Mouse (Mus musculus): Measurements from ENCODE around the gene Serpina3n. TPM values are rescaled to one million over a fixed set of nuclear protein-coding genes. Genes with fewer than 3 reads are reported as not detected.
"Not testable (repeated sequence)": the region's sequence is repeated elsewhere in the genome, so short reads cannot be mapped to it uniquely, and the experiment has no call there.

Serpina3n gene
- not detected in 2 replicates for polyA plus RNA-seq (2012)

GRCm38 (mm10) chr12:104406454-104406885, at the start of gene Serpina3n:
Serpina3n (plus strand) TSS chr12:104406729.
- H3K9me3 ChIP-seq (ENCODE audit: control insufficient read depth, low read length) = no peaks in the 10 kb centered on the region
- H3K4me1 ChIP-seq (ENCODE audit: control insufficient read depth) = no peaks in the 10 kb centered on the region
- H3K36me3 ChIP-seq (ENCODE audit: control insufficient read depth) = no peaks in the 10 kb centered on the region
- TF ChIP-seq TAL1 (IDR thresholded peaks at IDR 0.05; ENCODE audit: low read length) (no peak), GATA1 (IDR thresholded peaks at IDR 0.05; ENCODE audit: low read length) (no peak)
- H3K27me3 ChIP-seq (ENCODE audit: control insufficient read depth) = no peaks in the 10 kb centered on the region
- H3K4me3 ChIP-seq (replicated peaks) = no peak within 1 kb of the TSS

- no peak for TF ChIP-seq TAL1 (IDR thresholded peaks at IDR 0.05; ENCODE audit: low read length)
- no peak for TF ChIP-seq GATA1 (IDR thresholded peaks at IDR 0.05; ENCODE audit: low read length)
- Histone ChIP-seq H3K36me3 (ENCODE audit: control insufficient read depth) (no peaks in the 10 kb centered on the region), H3K4me3 (replicated peaks) (no peak overlapping the region), H3K27me3 (ENCODE audit: control insufficient read depth) (no peaks in the 10 kb centered on the region), H3K4me1 (ENCODE audit: control insufficient read depth) (no peaks in the 10 kb centered on the region), H3K9me3 (ENCODE audit: control insufficient read depth, low read length) (peaks cover 8% of the 10 kb centered on the region)
Measured at GRCm38 (mm10) chr12:104369986-104370385, 36.5 kb upstream of the Serpina3n start.

GRCm38 (mm10) chr12:104377179-104377578, 29.4 kb upstream of the Serpina3n start:
- H3K4me1 ChIP-seq (ENCODE audit: control insufficient read depth); H3K27me3 ChIP-seq (ENCODE audit: control insufficient read depth); H3K36me3 ChIP-seq (ENCODE audit: control insufficient read depth); H3K4me3 ChIP-seq (replicated peaks); H3K9me3 ChIP-seq (ENCODE audit: control insufficient read depth, low read length): not testable (repeated sequence)

- not testable (repeated sequence) for H3K4me3 ChIP-seq (replicated peaks); H3K4me1 ChIP-seq (ENCODE audit: control insufficient read depth); H3K36me3 ChIP-seq (ENCODE audit: control insufficient read depth); H3K27me3 ChIP-seq (ENCODE audit: control insufficient read depth); H3K9me3 ChIP-seq (ENCODE audit: control insufficient read depth, low read length)
Measured at GRCm38 (mm10) chr12:104378351-104378750, 28.2 kb upstream of the Serpina3n start.

- H3K9me3 ChIP-seq (ENCODE audit: control insufficient read depth, low read length); H3K27me3 ChIP-seq (ENCODE audit: control insufficient read depth); H3K4me3 ChIP-seq (replicated peaks); H3K4me1 ChIP-seq (ENCODE audit: control insufficient read depth); H3K36me3 ChIP-seq (ENCODE audit: control insufficient read depth): not testable (repeated sequence)
Measured at GRCm38 (mm10) chr12:104378815-104379214, 27.7 kb upstream of the Serpina3n start.

GRCm38 (mm10) chr12:104379856-104380255, 26.7 kb upstream of the Serpina3n start:
- no peaks in the 10 kb centered on the region for H3K4me1 ChIP-seq (ENCODE audit: control insufficient read depth)
- peaks cover 9% of the 10 kb centered on the region for H3K9me3 ChIP-seq (ENCODE audit: control insufficient read depth, low read length)

GRCm38 (mm10) chr12:104381071-104381604, 25.4 kb upstream of the Serpina3n start:
- not testable (repeated sequence) for H3K36me3 ChIP-seq (ENCODE audit: control insufficient read depth); H3K4me1 ChIP-seq (ENCODE audit: control insufficient read depth); H3K4me3 ChIP-seq (replicated peaks); H3K9me3 ChIP-seq (ENCODE audit: control insufficient read depth, low read length); H3K27me3 ChIP-seq (ENCODE audit: control insufficient read depth)

More at GRCm38 (mm10) chr12:104379856-104380255, 26.7 kb upstream of the Serpina3n start:
- TF ChIP-seq GATA1 (IDR thresholded peaks at IDR 0.05; ENCODE audit: low read length) = no peak
- no peak for TF ChIP-seq TAL1 (IDR thresholded peaks at IDR 0.05; ENCODE audit: low read length)
- H3K4me3 ChIP-seq (replicated peaks) = no peak overlapping the region
- no peaks in the 10 kb centered on the region for H3K36me3 ChIP-seq (ENCODE audit: control insufficient read depth)
- H3K27me3 ChIP-seq (ENCODE audit: control insufficient read depth) = no peaks in the 10 kb centered on the region

- H3K36me3 ChIP-seq (ENCODE audit: control insufficient read depth); H3K9me3 ChIP-seq (ENCODE audit: control insufficient read depth, low read length); H3K4me1 ChIP-seq (ENCODE audit: control insufficient read depth); H3K4me3 ChIP-seq (replicated peaks); H3K27me3 ChIP-seq (ENCODE audit: control insufficient read depth): not testable (repeated sequence)
Measured at GRCm38 (mm10) chr12:104385987-104386386, 20.5 kb upstream of the Serpina3n start.

GRCm38 (mm10) chr12:104386878-104387277, 19.7 kb upstream of the Serpina3n start:
- not testable (repeated sequence) for H3K36me3 ChIP-seq (ENCODE audit: control insufficient read depth); H3K9me3 ChIP-seq (ENCODE audit: control insufficient read depth, low read length); H3K4me3 ChIP-seq (replicated peaks); H3K4me1 ChIP-seq (ENCODE audit: control insufficient read depth); H3K27me3 ChIP-seq (ENCODE audit: control insufficient read depth)

- Histone ChIP-seq H3K4me1 (ENCODE audit: control insufficient read depth) (no peaks in the 10 kb centered on the region), H3K36me3 (ENCODE audit: control insufficient read depth) (no peaks in the 10 kb centered on the region), H3K9me3 (ENCODE audit: control insufficient read depth, low read length) (peaks cover 8% of the 10 kb centered on the region), H3K4me3 (replicated peaks) (no peak overlapping the region), H3K27me3 (ENCODE audit: control insufficient read depth) (no peaks in the 10 kb centered on the region)
- TF ChIP-seq GATA1 (IDR thresholded peaks at IDR 0.05; ENCODE audit: low read length) (no peak), TAL1 (IDR thresholded peaks at IDR 0.05; ENCODE audit: low read length) (no peak)
Measured at GRCm38 (mm10) chr12:104388477-104388876, 18.1 kb upstream of the Serpina3n start.

GRCm38 (mm10) chr12:104391057-104391456, 15.5 kb upstream of the Serpina3n start:
- H3K4me3 ChIP-seq (replicated peaks); H3K27me3 ChIP-seq (ENCODE audit: control insufficient read depth); H3K36me3 ChIP-seq (ENCODE audit: control insufficient read depth); H3K9me3 ChIP-seq (ENCODE audit: control insufficient read depth, low read length); H3K4me1 ChIP-seq (ENCODE audit: control insufficient read depth): not testable (repeated sequence)
